ENCODE assay signal across 10 mouse cellular contexts in genomic region chrX:37028378-37028777, GRCm38 (mm10). TPM values are rescaled to one million over a fixed set of nuclear protein-coding genes. Genes with fewer than 3 reads are reported as not detected.
A peak's percentile ranks its signal among the peaks of the same experiment; 100 is the strongest.
DNase-seq lines count a peak whose midpoint lies in the region; ATAC-seq and TF ChIP-seq lines count a peak whose summit lies in the region.
"Had no signal": no experiment of that assay in that cellular context is flagged by ENCODE, and none has a peak within 500 bp of the region (broad histone marks: within the 10 kb centered on the region; RNA-seq: fewer than 3 reads in every experiment).

No protein-coding gene starts in this region.

- H3K9me3 ChIP-seq in heart, embryonic 11.5 days (replicated peaks; ENCODE audit: control insufficient read depth, low read length) = no peaks in the 10 kb centered on the region
- H3K9me3 ChIP-seq in midbrain, postnatal 0 days (ENCODE audit: low read length) = no peaks in the 10 kb centered on the region
- H3K9me3 ChIP-seq in midbrain, embryonic 16.5 days (replicated peaks; ENCODE audit: control insufficient read depth, low read length, poor library complexity, severe bottlenecking) = no peaks in the 10 kb centered on the region
- H3K9me3 ChIP-seq: embryonic facial prominence, embryonic 12.5 days had no signal

- H3K36me3 ChIP-seq in heart, embryonic 11.5 days (ENCODE audit: control insufficient read depth, insufficient read depth, low read length) = no peaks in the 10 kb centered on the region
- H3K36me3 ChIP-seq in midbrain, postnatal 0 days (ENCODE audit: insufficient read depth, low read length) = no peaks in the 10 kb centered on the region
- H3K36me3 ChIP-seq in midbrain, embryonic 16.5 days (ENCODE audit: control insufficient read depth, insufficient read depth, low read length) = no peaks in the 10 kb centered on the region
- H3K36me3 ChIP-seq: embryonic facial prominence, embryonic 12.5 days had no signal

- peak; percentile 94 for DNase-seq in heart, adult 11 months
- peak; percentile 81 for DNase-seq in midbrain, postnatal 0 days (ENCODE audit: low spot score)
- peak; percentile 32 for DNase-seq in gastrocnemius, postnatal 14 days
- peak; percentile 68 for DNase-seq in left cerebral cortex, postnatal 4 days
- no peak for DNase-seq in spleen, postnatal 14 days (ENCODE audit: low spot score in 2 of 2)
- DNase-seq in spleen, adult 18-20 months = no peak

- H3K9ac ChIP-seq in heart, embryonic 11.5 days (ENCODE audit: low read depth, low read length) = no peak overlapping the region
- no peak overlapping the region for H3K9ac ChIP-seq in midbrain, postnatal 0 days (replicated peaks; ENCODE audit: low read length, poor library complexity, severe bottlenecking)
- H3K9ac ChIP-seq in midbrain, embryonic 16.5 days (ENCODE audit: low read depth, low read length) = no peak overlapping the region
- H3K9ac ChIP-seq: embryonic facial prominence, embryonic 12.5 days had no signal

- H3K4me1 ChIP-seq in heart, embryonic 11.5 days (ENCODE audit: control insufficient read depth, insufficient read depth, low read length) = no peaks in the 10 kb centered on the region
- H3K4me1 ChIP-seq in midbrain, postnatal 0 days (ENCODE audit: insufficient read depth, low read length) = no peaks in the 10 kb centered on the region
- H3K4me1 ChIP-seq in midbrain, embryonic 16.5 days (ENCODE audit: control insufficient read depth, insufficient read depth, low read length) = no peaks in the 10 kb centered on the region
- H3K4me1 ChIP-seq: embryonic facial prominence, embryonic 12.5 days had no signal

- H3K27ac ChIP-seq in heart, embryonic 11.5 days (ENCODE audit: low read depth, low read length) = no peak overlapping the region
- H3K27ac ChIP-seq in midbrain, postnatal 0 days (ENCODE audit: low read depth, low read length) = no peak overlapping the region
- H3K27ac ChIP-seq in midbrain, embryonic 16.5 days (ENCODE audit: low read length) = no peak overlapping the region
- H3K27ac ChIP-seq: embryonic facial prominence, embryonic 12.5 days had no signal

- intact Hi-C loops in gastrocnemius, postnatal 14 days (cut with DNase I; ENCODE audit: low total_unique reads) = no loop called here
- intact Hi-C loops in left cerebral cortex, postnatal 4 days (cut with DNase I) = loop anchor here (10.0 kb wide), 1 partner anchor 104 kb away; no protein-coding TSS in a partner anchor

- ATAC-seq in heart, embryonic 11.5 days (replicated peaks; ENCODE audit: insufficient number of reproducible peaks, low FRiP score, low TSS enrichment) = no peak
- ATAC-seq in midbrain, postnatal 0 days (ENCODE audit: low FRiP score) = no peak
- no peak for ATAC-seq in midbrain, embryonic 16.5 days

- peaks cover 3% of the 10 kb centered on the region; the same call in 1 of the 2 replicates for H3K27me3 ChIP-seq in heart, embryonic 11.5 days (ENCODE audit: control insufficient read depth, insufficient read depth, low read length)
- H3K27me3 ChIP-seq in midbrain, postnatal 0 days (ENCODE audit: insufficient read depth, low read length) = no peaks in the 10 kb centered on the region
- H3K27me3 ChIP-seq in midbrain, embryonic 16.5 days (ENCODE audit: control insufficient read depth, insufficient read depth, low read depth, low read length) = no peaks in the 10 kb centered on the region
- H3K27me3 ChIP-seq: embryonic facial prominence, embryonic 12.5 days had no signal

- no peak for TF ChIP-seq CTCF in midbrain, postnatal 0 days (IDR thresholded peaks at IDR 0.05)

- WGBS in heart, embryonic 11.5 days (ENCODE audit: insufficient replicate concordance) = 58% methylated on average over 3 of the region's 3 CpGs
- WGBS in midbrain, postnatal 0 days = 40% methylated on average over 3 of the region's 3 CpGs
- WGBS in midbrain, embryonic 16.5 days = 71% methylated on average over 3 of the region's 3 CpGs

- H3K4me2 ChIP-seq in heart, embryonic 11.5 days = no peak overlapping the region
- H3K4me2 ChIP-seq in midbrain, postnatal 0 days (ENCODE audit: low read depth, low read length, poor library complexity, severe bottlenecking) = no peak overlapping the region
- no peak overlapping the region for H3K4me2 ChIP-seq in midbrain, embryonic 16.5 days (ENCODE audit: low read length)
- H3K4me2 ChIP-seq: embryonic facial prominence, embryonic 12.5 days had no signal

- no peak overlapping the region for H3K4me3 ChIP-seq in heart, embryonic 11.5 days (ENCODE audit: low read depth, low read length)
- no peak overlapping the region for H3K4me3 ChIP-seq in midbrain, postnatal 0 days (ENCODE audit: low read depth, low read length)
- no peak overlapping the region for H3K4me3 ChIP-seq in midbrain, embryonic 16.5 days (ENCODE audit: low read depth, low read length)
- H3K4me3 ChIP-seq: embryonic facial prominence, embryonic 12.5 days had no signal

RNA-seq across cellular contexts. Expression of gene Sowahd, which starts 20.3 kb away (rescaled TPM):
- 1.1 and 1.2 TPM in 2 replicates for polyA plus RNA-seq in heart, embryonic 11.5 days (2014; fragmentation: Nextera tagmentation; extraction: Ambion mirVana)
- not detected in 2 replicates for total RNA-seq in midbrain, postnatal 0 days (2014; rRNA removed)
- 0.16 TPM in 1 of 2 replicates, not detected in the other for polyA plus RNA-seq in midbrain, postnatal 0 days (2015; fragmentation: Nextera tagmentation; extraction: Ambion mirVana)
- polyA plus RNA-seq in midbrain, embryonic 16.5 days (2015; fragmentation: Nextera tagmentation; extraction: Ambion mirVana) = 0.12 TPM in 1 of 2 replicates, not detected in the other
- not detected for total RNA-seq in gastrocnemius, postnatal 14 days (2021)
- not detected for total RNA-seq in left cerebral cortex, postnatal 4 days (2021)
- total RNA-seq: hematopoietic stem cell, adult 5-6 weeks had no signal
- polyA plus RNA-seq: embryonic facial prominence, embryonic 12.5 days had no signal

RNA-seq across cellular contexts. Expression of gene Sept6, which starts 36.8 kb away (rescaled TPM):
- 24.8 and 25.5 TPM in 2 replicates for polyA plus RNA-seq in heart, embryonic 11.5 days (2014; fragmentation: Nextera tagmentation; extraction: Ambion mirVana)
- total RNA-seq in midbrain, postnatal 0 days (2014; rRNA removed) = 81.4 and 137 TPM in 2 replicates
- polyA plus RNA-seq in midbrain, postnatal 0 days (2015; fragmentation: Nextera tagmentation; extraction: Ambion mirVana) = 65.1 and 66.2 TPM in 2 replicates
- 78.2 and 87.8 TPM in 2 replicates for polyA plus RNA-seq in midbrain, embryonic 16.5 days (2015; fragmentation: Nextera tagmentation; extraction: Ambion mirVana)
- 1 to 10 TPM; 4.3 to 7.0 TPM for total RNA-seq in gastrocnemius, postnatal 14 days (2021)
- 10 to 100 TPM; 91.6 to 96.5 TPM for total RNA-seq in left cerebral cortex, postnatal 4 days (2021)

RNA-seq across cellular contexts. Expression of gene Rpl39, which starts 56.8 kb away (rescaled TPM):
- 410 and 450 TPM in 2 replicates for polyA plus RNA-seq in heart, embryonic 11.5 days (2014; fragmentation: Nextera tagmentation; extraction: Ambion mirVana)
- total RNA-seq in midbrain, postnatal 0 days (2014; rRNA removed) = 128 TPM in 2 replicates
- 305 and 335 TPM in 2 replicates for polyA plus RNA-seq in midbrain, postnatal 0 days (2015; fragmentation: Nextera tagmentation; extraction: Ambion mirVana)
- polyA plus RNA-seq in midbrain, embryonic 16.5 days (2015; fragmentation: Nextera tagmentation; extraction: Ambion mirVana) = 229 and 259 TPM in 2 replicates
- total RNA-seq in gastrocnemius, postnatal 14 days (2021) = 100 to 1,000 TPM; 417 to 466 TPM
- 100 to 1,000 TPM; 500 to 550 TPM for total RNA-seq in left cerebral cortex, postnatal 4 days (2021)

Comparison
In these comparisons a context has a peak if more than half of its experiments do, and no peak if none do; other contexts are left out.
1. DNase-seq: peak in heart, adult 11 months (single experiment), midbrain, postnatal 0 days (single experiment), gastrocnemius, postnatal 14 days (single experiment) and left cerebral cortex, postnatal 4 days (single experiment); none in spleen, postnatal 14 days (0 of 2) and spleen, adult 18-20 months (0 of 2).
2. RNA of gene Sept6, which starts 36.8 kb away (total RNA-seq): 91.6 to 96.5 TPM in left cerebral cortex, postnatal 4 days and 81.4 to 137 TPM in midbrain, postnatal 0 days; 4.3 to 7.0 TPM in gastrocnemius, postnatal 14 days; every median in the first group is over 10 times any median in the second.